7 mouse cellular contexts compared by ENCODE assay signal in the genomic region with DNA sequence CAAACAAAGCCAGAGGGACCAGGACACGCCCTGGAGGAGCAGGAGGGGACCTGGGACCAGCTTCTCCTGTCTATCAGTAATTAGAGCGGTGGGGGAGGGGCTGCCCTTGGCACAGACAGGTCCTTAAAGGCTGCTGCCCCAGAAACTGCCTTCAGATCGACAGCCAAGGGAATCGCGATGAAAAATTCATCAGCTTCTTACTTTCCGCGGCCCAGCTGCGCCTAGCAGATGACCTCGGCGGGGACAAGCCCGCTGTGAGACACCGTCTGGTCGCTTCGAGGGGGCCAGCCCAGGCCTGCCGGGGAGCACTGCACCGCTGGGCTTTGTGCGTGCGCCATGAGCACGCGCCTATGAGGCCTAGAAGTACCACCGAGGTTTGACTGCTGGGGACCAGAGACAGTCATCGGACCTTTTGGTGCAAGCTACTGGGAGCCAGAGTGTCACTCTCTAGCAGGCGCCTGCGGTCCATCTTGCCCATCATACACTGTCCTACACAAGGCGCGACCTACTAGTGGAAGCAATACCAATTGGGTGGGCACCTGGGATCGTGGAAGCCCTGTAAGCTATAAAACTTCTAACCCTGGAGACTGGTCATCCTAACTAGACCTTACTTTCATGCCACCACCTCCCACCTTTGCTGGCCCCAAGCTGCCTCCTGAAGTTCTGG. TPM values are rescaled to one million over a fixed set of nuclear protein-coding genes. Genes with fewer than 3 reads are reported as not detected.
DNase-seq lines count a peak whose midpoint lies in the region; ATAC-seq and TF ChIP-seq lines count a peak whose summit lies in the region.

No protein-coding gene starts in this region.

- DNase-seq in CD4-positive helper T cell, adult 2 months (ENCODE audit: low read depth, low spot score) = peak; percentile 10
- peak; percentile 58 for DNase-seq in embryo, embryonic 9.5 days (ENCODE audit: extremely low spot score)
- no peak for DNase-seq in liver, embryonic 13.5 days
- DNase-seq in right cerebral cortex, postnatal 10 days (ENCODE audit: low spot score in 2 of 2) = peak; percentile 76 to 81
- no peak for DNase-seq in spleen, postnatal 14 days (ENCODE audit: low spot score in 2 of 2)

- 11% methylated on average over 27 of the region's 27 CpGs for WGBS in hindbrain, embryonic 13.5 days
- WGBS in liver, embryonic 13.5 days (ENCODE audit: insufficient replicate concordance) = 26% methylated on average over 27 of the region's 27 CpGs

- TF ChIP-seq CTCF in E14TG2a.4 (conservative IDR thresholded peaks at IDR 0.05; ENCODE audit: low read length) = no peak

- H3K4me2 ChIP-seq in hindbrain, embryonic 13.5 days = peak overlapping the region; percentile 69
- H3K4me2 ChIP-seq in liver, embryonic 13.5 days = peak overlapping the region; percentile 61

- H3K4me1 ChIP-seq in E14TG2a.4 (replicated peaks; ENCODE audit: low read depth, low read length) = peaks cover 20% of the 10 kb centered on the region
- peaks cover 20% of the 10 kb centered on the region for H3K4me1 ChIP-seq in hindbrain, embryonic 13.5 days (replicated peaks)
- H3K4me1 ChIP-seq in liver, embryonic 13.5 days (replicated peaks) = 0 out of 2 replicates have a peak, but pooled peaks cover 9% of the 10 kb centered on the region

- peaks cover 47% of the 10 kb centered on the region for H3K27me3 ChIP-seq in E14TG2a.4 (ENCODE audit: insufficient read depth, low read length)
- 0 out of 2 replicates have a peak, but pooled peaks cover 8% of the 10 kb centered on the region for H3K27me3 ChIP-seq in hindbrain, embryonic 13.5 days
- peaks cover 13% of the 10 kb centered on the region for H3K27me3 ChIP-seq in liver, embryonic 13.5 days

- H3K9ac ChIP-seq in hindbrain, embryonic 13.5 days = peak overlapping the region; percentile 73
- H3K9ac ChIP-seq in liver, embryonic 13.5 days = no peak overlapping the region

- no peaks in the 10 kb centered on the region for H3K36me3 ChIP-seq in E14TG2a.4 (ENCODE audit: insufficient read depth, low read length)
- H3K36me3 ChIP-seq in hindbrain, embryonic 13.5 days = no peaks in the 10 kb centered on the region
- no peaks in the 10 kb centered on the region for H3K36me3 ChIP-seq in liver, embryonic 13.5 days

- peaks cover 1% of the 10 kb centered on the region; the same call in 1 of the 2 replicates for H3K9me3 ChIP-seq in E14TG2a.4 (ENCODE audit: low read length)
- H3K9me3 ChIP-seq in hindbrain, embryonic 13.5 days = no peaks in the 10 kb centered on the region
- no peaks in the 10 kb centered on the region for H3K9me3 ChIP-seq in liver, embryonic 13.5 days (replicated peaks)

- ATAC-seq in hindbrain, embryonic 13.5 days (ENCODE audit: low FRiP score) = peak; percentile 70
- ATAC-seq in liver, embryonic 13.5 days (ENCODE audit: low read depth) = no peak

- peak overlapping the region; percentile 90 for H3K27ac ChIP-seq in hindbrain, embryonic 13.5 days
- no peak overlapping the region for H3K27ac ChIP-seq in liver, embryonic 13.5 days

- H3K4me3 ChIP-seq in E14TG2a.4 (replicated peaks; ENCODE audit: low read length) = peak overlapping the region; percentile 76
- peak overlapping the region; percentile 35 for H3K4me3 ChIP-seq in hindbrain, embryonic 13.5 days
- no peak overlapping the region for H3K4me3 ChIP-seq in liver, embryonic 13.5 days (replicated peaks)

RNA-seq across cellular contexts. Expression of gene Ly86, which starts 33.3 kb away (rescaled TPM):
- 10.3 and 12.0 TPM in 2 replicates for polyA plus RNA-seq in hindbrain, embryonic 13.5 days (2015; fragmentation: Nextera tagmentation; extraction: Ambion mirVana)
- polyA plus RNA-seq in liver, embryonic 13.5 days (2015; fragmentation: Nextera tagmentation; extraction: Ambion mirVana) = 8.9 and 9.8 TPM in 2 replicates

Comparison
In these comparisons a context has a peak if more than half of its experiments do, and no peak if none do; other contexts are left out.
1. DNase-seq: peak in CD4-positive helper T cell, adult 2 months (single experiment), embryo, embryonic 9.5 days (single experiment) and right cerebral cortex, postnatal 10 days (2 of 2); none in liver, embryonic 13.5 days (single experiment) and spleen, postnatal 14 days (0 of 2).